ENCODE assay signal across 8 mouse cellular contexts in genomic region chr14:10453001-10453861, GRCm38 (mm10).
DNase-seq lines count a peak whose midpoint lies in the region; ATAC-seq lines count a peak whose summit lies in the region.

No protein-coding gene starts in this region.

- H3K9ac ChIP-seq in intestine, embryonic 15.5 days: peak overlapping the region; percentile 13; the same call in 1 of the 2 replicates
- H3K9ac ChIP-seq in liver, embryonic 16.5 days (ENCODE audit: low read depth, low read length): 0 out of 2 replicates have a peak overlapping the region, but pooled peaks have one; percentile 16

- no peaks in the 10 kb centered on the region for H3K9me3 ChIP-seq in intestine, embryonic 15.5 days
- no peaks in the 10 kb centered on the region for H3K9me3 ChIP-seq in liver, embryonic 16.5 days (replicated peaks; ENCODE audit: control insufficient read depth, low read length)

- peak; percentile 96 for ATAC-seq in intestine, embryonic 15.5 days
- ATAC-seq in liver, embryonic 16.5 days (ENCODE audit: low read depth): peak; percentile 85

- 7% methylated on average over 14 of the region's 14 CpGs for WGBS in intestine, embryonic 15.5 days
- under 1% methylated on average over 14 of the region's 14 CpGs for WGBS in liver, embryonic 16.5 days (ENCODE audit: insufficient replicate concordance)

- H3K27me3 ChIP-seq in intestine, embryonic 15.5 days (replicated peaks): no peaks in the 10 kb centered on the region
- no peaks in the 10 kb centered on the region for H3K27me3 ChIP-seq in liver, embryonic 16.5 days (ENCODE audit: control insufficient read depth, insufficient read depth, low read depth, low read length)

- H3K4me1 ChIP-seq in intestine, embryonic 15.5 days (replicated peaks): 0 out of 2 replicates have a peak, but pooled peaks cover 2% of the 10 kb centered on the region
- peaks cover 13% of the 10 kb centered on the region for H3K4me1 ChIP-seq in liver, embryonic 16.5 days (ENCODE audit: control insufficient read depth, low read depth, low read length)

- H3K4me3 ChIP-seq in intestine, embryonic 15.5 days (replicated peaks): peak overlapping the region; percentile 21
- H3K4me3 ChIP-seq in liver, embryonic 16.5 days (ENCODE audit: low read depth, low read length): peak overlapping the region; percentile 46

- peak overlapping the region; percentile 54 for H3K4me2 ChIP-seq in intestine, embryonic 15.5 days (replicated peaks)
- peak overlapping the region; percentile 60 for H3K4me2 ChIP-seq in liver, embryonic 16.5 days (ENCODE audit: low read depth, low read length)

- no peaks in the 10 kb centered on the region for H3K36me3 ChIP-seq in intestine, embryonic 15.5 days
- no peaks in the 10 kb centered on the region for H3K36me3 ChIP-seq in liver, embryonic 16.5 days (ENCODE audit: control insufficient read depth, insufficient read depth)

- intact Hi-C loops in left cerebral cortex, postnatal 14 days (cut with DNase I): no loop called here

- peak; percentile 7 to 8 for DNase-seq in left cerebral cortex, postnatal 14 days (ENCODE audit: low spot score in 2 of 2)
- DNase-seq in left cerebral cortex, adult 8-10 months (ENCODE audit: low spot score in 2 of 2): no peak
- DNase-seq in brain, adult 2 months (ENCODE audit: low read depth, low spot score): peak; percentile 34
- DNase-seq in gastrocnemius, postnatal 25 days: peak; percentile 25
- peak; percentile 63 for DNase-seq in neural tube, embryonic 10.5 days (ENCODE audit: extremely low spot score, low spot score)
- peak; percentile 88 for DNase-seq in thymus, postnatal 14 days

- H3K27ac ChIP-seq in intestine, embryonic 15.5 days: peak overlapping the region; percentile 84
- peak overlapping the region; percentile 65; the same call in 1 of the 2 replicates for H3K27ac ChIP-seq in liver, embryonic 16.5 days (ENCODE audit: low read length)

Comparison
In these comparisons a context has a peak if more than half of its experiments do, and no peak if none do; other contexts are left out.
1. DNase-seq: peak in left cerebral cortex, postnatal 14 days (2 of 2), brain, adult 2 months (single experiment), gastrocnemius, postnatal 25 days (single experiment), neural tube, embryonic 10.5 days (single experiment) and thymus, postnatal 14 days (single experiment); none in left cerebral cortex, adult 8-10 months (0 of 2).